Mouse (Mus musculus): ENCODE data around the gene Polr2b. TPM values are rescaled to one million over a fixed set of nuclear protein-coding genes. Genes with fewer than 3 reads are reported as not detected.

Gene Polr2b
- polyA plus RNA-seq, 1 experiment from 2014 or later = 109 TPM

Small RNA genes lying within 50 kb of the gene (microRNA-seq; reads per million reads assigned to microRNA genes)
- gene Mir5098 (ENCODE audit: borderline number of aligned reads) = not detected

Other genes with a start within 250 kb of the Polr2b start
- 0.31 TPM in 1 of 2 replicates, not detected in the other for gene Hopx, start 195.0 kb upstream of the Polr2b start, polyA plus RNA-seq (2014; fragmentation: Nextera tagmentation; extraction: Ambion mirVana)
- 1.3 TPM in 2 replicates for gene Spink2, start 98.7 kb upstream of the Polr2b start, polyA plus RNA-seq (2014; fragmentation: Nextera tagmentation; extraction: Ambion mirVana)
- 49.4 and 52.2 TPM in 2 replicates for gene Rest, start 44.7 kb upstream of the Polr2b start, polyA plus RNA-seq (2014; fragmentation: Nextera tagmentation; extraction: Ambion mirVana)
- gene Noa1, start 63 bp upstream of the Polr2b start, polyA plus RNA-seq (2014; fragmentation: Nextera tagmentation; extraction: Ambion mirVana) = 29.2 and 36.4 TPM in 2 replicates
- gene Igfbp7, start 97.9 kb downstream of the Polr2b start, polyA plus RNA-seq (2014; fragmentation: Nextera tagmentation; extraction: Ambion mirVana) = 12.2 and 20.0 TPM in 2 replicates